ENCODE assay signal across 11 mouse cellular contexts in genomic region chr13:51763019-51763698, GRCm38 (mm10). TPM values are rescaled to one million over a fixed set of nuclear protein-coding genes. Genes with fewer than 3 reads are reported as not detected.
DNase-seq lines count a peak whose midpoint lies in the region; ATAC-seq lines count a peak whose summit lies in the region.
"Had no signal": no experiment of that assay in that cellular context is flagged by ENCODE, and none has a peak within 500 bp of the region (broad histone marks: within the 10 kb centered on the region; RNA-seq: fewer than 3 reads in every experiment).

No protein-coding gene starts in this region.

- no peak overlapping the region for H3K4me2 ChIP-seq in midbrain, embryonic 11.5 days
- H3K4me2 ChIP-seq: embryonic facial prominence, embryonic 13.5 days; hindbrain, embryonic 15.5 days had no signal

- no peak overlapping the region for H3K9ac ChIP-seq in midbrain, embryonic 11.5 days (ENCODE audit: low read length)
- H3K9ac ChIP-seq: embryonic facial prominence, embryonic 13.5 days; hindbrain, embryonic 15.5 days had no signal

- H3K9me3 ChIP-seq in midbrain, embryonic 11.5 days (ENCODE audit: control insufficient read depth, low read length) = no peaks in the 10 kb centered on the region
- H3K9me3 ChIP-seq: embryonic facial prominence, embryonic 13.5 days; hindbrain, embryonic 15.5 days had no signal

- H3K4me3 ChIP-seq in midbrain, embryonic 11.5 days (ENCODE audit: low read depth, low read length) = no peak overlapping the region
- H3K4me3 ChIP-seq: embryonic facial prominence, embryonic 13.5 days; hindbrain, embryonic 15.5 days had no signal

- DNase-seq in cerebellum, adult 11-12 months = peak; percentile 33
- DNase-seq in cerebellum, adult 9-10 months = no peak
- DNase-seq in 3T3-L1 (ENCODE audit: low read depth, low spot score) = peak; percentile 84
- peak; percentile 56 for DNase-seq in brain, adult 2 months (ENCODE audit: low read depth, low spot score)
- peak; percentile 50 to 77 for DNase-seq in natural killer cell, adult 2 months (ENCODE audit: low spot score in 2 of 2)
- DNase-seq in neural tube, embryonic 10.5 days (ENCODE audit: extremely low spot score, low spot score) = no peak
- no peak for DNase-seq in midbrain, embryonic 11.5 days (ENCODE audit: low spot score, missing footprints)
- DNase-seq: gastrocnemius, postnatal 10 days had no signal

- H3K27me3 ChIP-seq in midbrain, embryonic 11.5 days (ENCODE audit: control insufficient read depth, insufficient read depth, low read length) = no peaks in the 10 kb centered on the region
- H3K27me3 ChIP-seq: embryonic facial prominence, embryonic 13.5 days; hindbrain, embryonic 15.5 days had no signal

- H3K4me1 ChIP-seq in midbrain, embryonic 11.5 days (ENCODE audit: control insufficient read depth, insufficient read depth, low read length) = peaks cover 8% of the 10 kb centered on the region

- ATAC-seq in monocyte, adult 5-6 weeks (replicated peaks; ENCODE audit: insufficient number of reproducible peaks, low FRiP score, low TSS enrichment, poor library complexity, severe bottlenecking) = no peak
- no peak for ATAC-seq in midbrain, embryonic 11.5 days (ENCODE audit: low FRiP score)

- no peaks in the 10 kb centered on the region for H3K36me3 ChIP-seq in midbrain, embryonic 11.5 days (ENCODE audit: control insufficient read depth, insufficient read depth, low read length)
- H3K36me3 ChIP-seq: embryonic facial prominence, embryonic 13.5 days; hindbrain, embryonic 15.5 days had no signal

- 85% methylated on average over 12 of the region's 12 CpGs for WGBS in midbrain, embryonic 11.5 days

- H3K27ac ChIP-seq in midbrain, embryonic 11.5 days (ENCODE audit: low read depth, low read length) = no peak overlapping the region
- H3K27ac ChIP-seq: embryonic facial prominence, embryonic 13.5 days; hindbrain, embryonic 15.5 days had no signal

RNA-seq across cellular contexts. Expression of gene Sema4d, which starts 30.4 kb away (rescaled TPM):
- 134 to 201 TPM (median 136 TPM) in 3 replicates for total RNA-seq in monocyte, adult 5-6 weeks (2017)
- polyA plus RNA-seq in midbrain, embryonic 11.5 days (2014; fragmentation: Nextera tagmentation; extraction: Ambion mirVana) = 4.9 and 5.0 TPM in 2 replicates

Comparison
In these comparisons a context has a peak if more than half of its experiments do, and no peak if none do; other contexts are left out.
1. DNase-seq: peak in cerebellum, adult 11-12 months (single experiment), 3T3-L1 (single experiment), brain, adult 2 months (single experiment) and natural killer cell, adult 2 months (2 of 2); none in cerebellum, adult 9-10 months (single experiment), neural tube, embryonic 10.5 days (single experiment) and midbrain, embryonic 11.5 days (single experiment).